Mouse (Mus musculus): Measurements from ENCODE around the gene Serf1. TPM values are rescaled to one million over a fixed set of nuclear protein-coding genes. Genes with fewer than 3 reads are reported as not detected.
"Not testable (repeated sequence)": the region's sequence is repeated elsewhere in the genome, so short reads cannot be mapped to it uniquely, and the experiment has no call there.

The Serf1 gene
- total and polyA plus RNA-seq, 2 experiments from 2014 or later = 110 to 389 TPM

DNA sequence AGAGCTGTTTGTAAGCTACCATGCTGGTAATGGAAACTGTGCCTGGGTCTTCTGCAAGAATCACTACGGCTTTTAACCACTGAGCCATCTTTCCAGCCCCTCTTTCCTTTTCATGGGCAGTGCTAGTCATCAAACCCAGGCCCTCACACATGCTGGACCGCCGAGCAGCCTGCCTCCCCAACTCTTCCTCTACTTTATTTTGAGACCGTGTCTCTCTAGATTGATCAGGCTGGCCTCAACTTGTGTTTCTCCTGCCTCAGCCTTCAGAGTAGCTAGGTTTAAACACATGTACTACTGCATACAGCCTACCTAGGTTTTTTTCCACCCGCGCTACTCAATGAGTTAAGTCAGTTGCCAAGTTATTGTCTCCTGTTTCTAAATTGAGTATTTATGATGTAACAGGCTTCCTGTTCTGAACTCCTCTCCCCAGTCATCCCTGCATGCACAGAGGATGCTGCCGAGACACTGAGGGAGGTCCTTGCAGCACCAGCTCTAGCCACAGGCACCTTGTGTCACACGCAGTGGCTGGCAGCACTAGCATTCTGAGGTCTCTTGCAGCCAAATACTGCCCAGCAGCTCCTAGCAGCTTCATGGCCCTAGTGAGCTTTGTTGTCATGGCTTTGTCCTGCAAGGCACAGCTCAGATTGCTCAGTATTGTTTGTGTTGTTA is 34.0 kb downstream of the Serf1 start:
- no peak overlapping the region for H3K9ac ChIP-seq (replicated peaks; ENCODE audit: low read length, poor library complexity, severe bottlenecking)
- H3K27me3 ChIP-seq (ENCODE audit: insufficient read depth, low read length) = no peaks in the 10 kb centered on the region
- peaks cover 18% of the 10 kb centered on the region for H3K36me3 ChIP-seq (ENCODE audit: insufficient read depth, low read length)
- WGBS = 84% methylated on average over 8 of the region's 8 CpGs
- ATAC-seq (ENCODE audit: low FRiP score) (no peak), DNase-seq (ENCODE audit: low spot score) (no peak)
- H3K9me3 ChIP-seq (ENCODE audit: low read length) = no peaks in the 10 kb centered on the region
- H3K4me2 ChIP-seq (ENCODE audit: low read depth, low read length, poor library complexity, severe bottlenecking) = no peak overlapping the region
- H3K4me1 ChIP-seq (ENCODE audit: insufficient read depth, low read length) = no peaks in the 10 kb centered on the region
- no peak overlapping the region for H3K4me3 ChIP-seq (ENCODE audit: low read depth, low read length)
- no peak overlapping the region for H3K27ac ChIP-seq (ENCODE audit: low read depth, low read length)
- TF ChIP-seq CTCF (IDR thresholded peaks at IDR 0.05) = no peak

DNA sequence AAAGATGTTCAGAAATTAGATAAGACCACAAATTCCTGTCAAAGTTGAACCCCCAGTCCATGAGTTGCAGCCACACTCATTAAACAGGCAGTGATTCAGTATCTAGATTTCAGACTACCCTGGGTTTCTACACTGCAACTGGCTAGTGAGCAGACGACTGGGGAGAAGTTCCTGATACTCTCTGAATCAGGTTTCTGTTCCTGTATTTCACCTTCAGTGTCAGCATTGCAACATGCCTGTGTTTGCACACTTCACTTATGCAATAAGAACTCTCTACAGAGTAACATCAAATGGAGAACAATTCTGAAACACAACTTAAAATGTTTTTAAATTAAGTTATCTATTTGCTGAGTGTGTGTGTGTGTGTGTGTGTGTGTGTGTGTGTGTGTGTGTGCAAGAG is 44.8 kb downstream of the Serf1 start:
- 62% methylated on average over 1 of the region's 1 CpGs for WGBS
- H3K4me2 ChIP-seq (ENCODE audit: low read depth, low read length, poor library complexity, severe bottlenecking) = no peak overlapping the region
- no peaks in the 10 kb centered on the region for H3K27me3 ChIP-seq (ENCODE audit: insufficient read depth, low read length)
- DNase-seq (ENCODE audit: low spot score) = no peak
- no peak overlapping the region for H3K27ac ChIP-seq (ENCODE audit: low read depth, low read length)
- H3K36me3 ChIP-seq (ENCODE audit: insufficient read depth, low read length) = no peaks in the 10 kb centered on the region
- H3K4me1 ChIP-seq (ENCODE audit: insufficient read depth, low read length) = no peaks in the 10 kb centered on the region
- no peak for TF ChIP-seq CTCF (IDR thresholded peaks at IDR 0.05)
- no peak overlapping the region for H3K4me3 ChIP-seq (ENCODE audit: low read depth, low read length)
- ATAC-seq (ENCODE audit: low FRiP score) = no peak
- no peaks in the 10 kb centered on the region for H3K9me3 ChIP-seq (ENCODE audit: low read length)
- no peak overlapping the region for H3K9ac ChIP-seq (replicated peaks; ENCODE audit: low read length, poor library complexity, severe bottlenecking)

DNA sequence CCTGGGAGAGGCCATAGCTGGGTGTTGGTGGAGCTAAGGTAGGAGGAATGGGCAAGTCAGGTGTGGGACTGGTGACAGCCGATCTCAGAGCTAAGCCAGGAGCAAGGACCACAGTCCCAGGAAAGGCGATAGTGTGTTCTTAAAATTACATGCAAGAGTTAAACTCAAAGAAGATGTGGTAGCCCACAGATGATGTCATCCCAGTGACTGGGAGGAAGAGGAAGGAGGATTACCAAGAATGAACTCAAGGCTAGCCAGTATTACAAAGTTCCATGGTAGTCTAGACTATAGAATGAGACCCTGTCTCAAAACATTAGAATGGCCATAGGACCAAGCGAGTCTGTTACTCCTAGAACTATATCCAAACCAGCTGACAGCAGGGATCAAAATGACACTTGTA is 48.8 kb downstream of the Serf1 start:
- WGBS = 94% methylated on average over 3 of the region's 3 CpGs
- DNase-seq (ENCODE audit: low spot score) (no peak), ATAC-seq (ENCODE audit: low FRiP score) (no peak)
- no peak overlapping the region for H3K4me3 ChIP-seq (ENCODE audit: low read depth, low read length)
- no peak overlapping the region for H3K4me2 ChIP-seq (ENCODE audit: low read depth, low read length, poor library complexity, severe bottlenecking)
- TF ChIP-seq CTCF (IDR thresholded peaks at IDR 0.05) = no peak
- no peaks in the 10 kb centered on the region for H3K36me3 ChIP-seq (ENCODE audit: insufficient read depth, low read length)
- H3K4me1 ChIP-seq (ENCODE audit: insufficient read depth, low read length) = no peaks in the 10 kb centered on the region
- H3K9ac ChIP-seq (replicated peaks; ENCODE audit: low read length, poor library complexity, severe bottlenecking) = no peak overlapping the region
- H3K9me3 ChIP-seq (ENCODE audit: low read length) = no peaks in the 10 kb centered on the region
- H3K27me3 ChIP-seq (ENCODE audit: insufficient read depth, low read length) = no peaks in the 10 kb centered on the region
- no peak overlapping the region for H3K27ac ChIP-seq (ENCODE audit: low read depth, low read length)

- H3K4me3 ChIP-seq (ENCODE audit: low read depth, low read length); H3K36me3 ChIP-seq (ENCODE audit: insufficient read depth, low read length); H3K4me2 ChIP-seq (ENCODE audit: low read depth, low read length, poor library complexity, severe bottlenecking); H3K27ac ChIP-seq (ENCODE audit: low read depth, low read length); H3K9ac ChIP-seq (replicated peaks; ENCODE audit: low read length, poor library complexity, severe bottlenecking); H3K27me3 ChIP-seq (ENCODE audit: insufficient read depth, low read length); DNase-seq (ENCODE audit: low spot score); H3K4me1 ChIP-seq (ENCODE audit: insufficient read depth, low read length); ATAC-seq (ENCODE audit: low FRiP score); H3K9me3 ChIP-seq (ENCODE audit: low read length): not testable (repeated sequence)
- WGBS = 85% methylated on average over 11 of the region's 11 CpGs
Observed at GRCm38 (mm10) chr13:100161171-100161870, 53.5 kb downstream of the Serf1 start.

- not testable (repeated sequence) for H3K4me1 ChIP-seq (ENCODE audit: insufficient read depth, low read length); H3K27ac ChIP-seq (ENCODE audit: low read depth, low read length); H3K27me3 ChIP-seq (ENCODE audit: insufficient read depth, low read length); H3K4me2 ChIP-seq (ENCODE audit: low read depth, low read length, poor library complexity, severe bottlenecking); DNase-seq (ENCODE audit: low spot score); H3K9ac ChIP-seq (replicated peaks; ENCODE audit: low read length, poor library complexity, severe bottlenecking); H3K36me3 ChIP-seq (ENCODE audit: insufficient read depth, low read length); ATAC-seq (ENCODE audit: low FRiP score); H3K4me3 ChIP-seq (ENCODE audit: low read depth, low read length); H3K9me3 ChIP-seq (ENCODE audit: low read length)
Observed at GRCm38 (mm10) chr13:100162467-100162866, 54.7 kb downstream of the Serf1 start.

Other genes starting within 250 kb of the Serf1 start
- gene Cartpt, start 206.9 kb upstream of the Serf1 start, total RNA-seq (2014; rRNA removed) = 9.2 and 16.1 TPM in 2 replicates
- 24.8 and 28.4 TPM in 2 replicates for gene Cartpt, start 206.9 kb upstream of the Serf1 start, polyA plus RNA-seq (2015; fragmentation: Nextera tagmentation; extraction: Ambion mirVana)
- gene Mccc2, start 92.4 kb upstream of the Serf1 start, total RNA-seq (2014; rRNA removed) = 23.5 and 27.3 TPM in 2 replicates
- gene Mccc2, start 92.4 kb upstream of the Serf1 start, polyA plus RNA-seq (2015; fragmentation: Nextera tagmentation; extraction: Ambion mirVana) = 32.5 and 34.5 TPM in 2 replicates
- gene Bdp1, start 3.9 kb upstream of the Serf1 start, total RNA-seq (2014; rRNA removed) = 19.8 and 23.0 TPM in 2 replicates
- gene Bdp1, start 3.9 kb upstream of the Serf1 start, polyA plus RNA-seq (2015; fragmentation: Nextera tagmentation; extraction: Ambion mirVana) = 17.9 and 18.9 TPM in 2 replicates
- gene Smn1, start 16.8 kb downstream of the Serf1 start, total RNA-seq (2014; rRNA removed) = 20.9 and 33.1 TPM in 2 replicates
- gene Smn1, start 16.8 kb downstream of the Serf1 start, polyA plus RNA-seq (2015; fragmentation: Nextera tagmentation; extraction: Ambion mirVana) = 44.9 and 46.2 TPM in 2 replicates
- gene Naip2, start 94.1 kb downstream of the Serf1 start, total RNA-seq (2014; rRNA removed) = 0.28 and 0.38 TPM in 2 replicates
- 0.06 and 0.10 TPM in 2 replicates for gene Naip2, start 94.1 kb downstream of the Serf1 start, polyA plus RNA-seq (2015; fragmentation: Nextera tagmentation; extraction: Ambion mirVana)
- 0.11 and 0.47 TPM in 2 replicates for gene Naip5, start 138.3 kb downstream of the Serf1 start, total RNA-seq (2014; rRNA removed)
- 0.11 and 0.20 TPM in 2 replicates for gene Naip5, start 138.3 kb downstream of the Serf1 start, polyA plus RNA-seq (2015; fragmentation: Nextera tagmentation; extraction: Ambion mirVana)
- 0.19 and 0.66 TPM in 2 replicates for gene Naip6, start 209.7 kb downstream of the Serf1 start, total RNA-seq (2014; rRNA removed)
- gene Naip6, start 209.7 kb downstream of the Serf1 start, polyA plus RNA-seq (2015; fragmentation: Nextera tagmentation; extraction: Ambion mirVana) = 0.04 and 0.10 TPM in 2 replicates

All from midbrain, postnatal 0 days (tissue).